Mouse (Mus musculus): ENCODE measurements at regions not wholly inside any gene's neighbourhood (a gene's known extent, or its start where the extent isn't known, plus 50 kb on each side); places are given as distances from the start of the nearest gene placed in this dataset.

DNA sequence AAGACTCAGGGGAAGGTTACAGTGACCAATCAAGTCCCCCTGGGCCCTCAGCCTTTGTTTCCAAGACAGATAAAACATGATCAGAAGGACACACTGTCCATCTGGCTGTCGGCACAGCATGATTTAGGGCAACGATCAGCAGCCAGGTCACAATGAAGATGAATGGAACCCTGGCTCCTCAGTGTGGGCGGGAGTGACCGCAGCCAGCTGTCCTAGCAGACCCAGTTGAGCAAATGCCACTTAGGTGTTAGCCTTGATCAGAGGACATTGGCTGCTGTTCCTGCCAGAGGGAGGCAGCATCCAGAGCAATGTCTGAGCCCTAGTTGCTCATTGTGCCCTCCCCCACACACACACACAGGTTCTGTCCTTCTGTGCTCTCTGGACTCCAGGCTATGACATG is 197.3 kb downstream of the Cryba4 start:
- TF ChIP-seq POLR2A (IDR thresholded peaks at IDR 0.05; ENCODE audit: low read depth, low read length) (no peak), CTCF (conservative IDR thresholded peaks at IDR 0.05; ENCODE audit: insufficient read depth, insufficient read length, low read depth, low read length) (no peak)

Measured in kidney, adult 2 months (tissue).